Mouse (Mus musculus) mouse embryonic stem cell (cell line): ENCODE measurements around the gene Il5.

Source experiments
- in situ Hi-C, 2 experiments: fragments of 300-500 bp; cut with MboI; formaldehyde crosslinking; loops; 1 replicate in 1 of 2; 3 replicates in 1 of 2; pipeline ENCODE4 v1.14.3; 2019 to 2020; ENCODE audit warnings: low sequenced_read_pairs in 2 of 2, low pct_unique_long_range_greater_than_20kb in 1 of 2, mixed read lengths in 1 of 2; ENCODE audit not compliant: unreplicated experiment in 1 of 2

Gene Il5

GRCm38 (mm10) chr11:53736771-53737572 is 16.4 kb downstream of the Il5 start:
- in situ Hi-C loops = no loop called here

GRCm38 (mm10) chr11:53737573-53737946 is 17.0 kb downstream of the Il5 start:
- in situ Hi-C loops = no loop called here

- in situ Hi-C loops = no loop called here
Observed at GRCm38 (mm10) chr11:53742353-53742752, 21.8 kb downstream of the Il5 start.

- in situ Hi-C loops = loop anchor here in 1 of 2 experiments (5.0 kb wide), 1 partner anchor 107 kb away; no protein-coding TSS in a partner anchor
Observed at GRCm38 (mm10) chr11:53745260-53745659, 24.7 kb downstream of the Il5 start.

GRCm38 (mm10) chr11:53747985-53748384 is 27.4 kb downstream of the Il5 start:
- in situ Hi-C loops = loop anchor here in 1 of 2 experiments (5.0 kb wide), 1 partner anchor 104 kb away; no protein-coding TSS in a partner anchor

GRCm38 (mm10) chr11:53748614-53749013 is 28.0 kb downstream of the Il5 start:
- in situ Hi-C loops = loop anchor here in 1 of 2 experiments (5.0 kb wide), 1 partner anchor 104 kb away; no protein-coding TSS in a partner anchor

- in situ Hi-C loops = loop anchor here in 1 of 2 experiments (5.0 kb wide), 1 partner anchor 103 kb away; no protein-coding TSS in a partner anchor
Observed at GRCm38 (mm10) chr11:53749306-53749705, 28.7 kb downstream of the Il5 start.

GRCm38 (mm10) chr11:53749716-53750352 is 29.2 kb downstream of the Il5 start:
- in situ Hi-C loops = loop anchor here in 1 of 2 experiments (5.0 kb wide), 1 partner anchor 102 kb away; no protein-coding TSS in a partner anchor

- in situ Hi-C loops = loop anchor here in 1 of 2 experiments (5.0 kb wide), 1 partner anchor 92 kb away; no protein-coding TSS in a partner anchor
Observed at GRCm38 (mm10) chr11:53755011-53755595, 34.5 kb downstream of the Il5 start.

GRCm38 (mm10) chr11:53757612-53758011 is 37.0 kb downstream of the Il5 start:
- in situ Hi-C loops = loop anchor here in 1 of 2 experiments (5.0 kb wide), 1 partner anchor 90 kb away; no protein-coding TSS in a partner anchor

- in situ Hi-C loops = loop anchor here in 1 of 2 experiments (5.0 kb wide), 1 partner anchor 89 kb away; no protein-coding TSS in a partner anchor
Observed at GRCm38 (mm10) chr11:53758033-53758432, 37.4 kb downstream of the Il5 start.

GRCm38 (mm10) chr11:53758791-53759351 is 38.3 kb downstream of the Il5 start:
- in situ Hi-C loops = loop anchor here in 1 of 2 experiments (5.0 kb wide), 1 partner anchor 88 kb away; no protein-coding TSS in a partner anchor

- in situ Hi-C loops = loop anchor here in 1 of 2 experiments (5.0 kb wide), 1 partner anchor 88 kb away; no protein-coding TSS in a partner anchor
Observed at GRCm38 (mm10) chr11:53759545-53760406, 39.2 kb downstream of the Il5 start.

GRCm38 (mm10) chr11:53761284-53761683 is 40.7 kb downstream of the Il5 start:
- in situ Hi-C loops = no loop called here

GRCm38 (mm10) chr11:53761822-53762221 is 41.2 kb downstream of the Il5 start:
- in situ Hi-C loops = no loop called here

GRCm38 (mm10) chr11:53762426-53762825 is 41.8 kb downstream of the Il5 start:
- in situ Hi-C loops = no loop called here

- in situ Hi-C loops = no loop called here
Observed at GRCm38 (mm10) chr11:53762827-53763495, 42.4 kb downstream of the Il5 start.
